Mouse (Mus musculus) hindbrain, embryonic 15.5 days (tissue): ENCODE data around the gene Gm43517. TPM values are rescaled to one million over a fixed set of nuclear protein-coding genes. Genes with fewer than 3 reads are reported as not detected.

Source experiments
- ATAC-seq: fragments of 200-750 bp; cut with Nextera tagmentation; 2 replicates; pipeline ENCODE4 v1.8.0; 2017; ENCODE audit warnings: low read depth, moderate number of reproducible peaks, moderate TSS enrichment; ENCODE audit not compliant: low FRiP score
- H3K27ac ChIP-seq: fragments of 300-500 bp; sonication (generic); replicated peaks from 2 replicates; pipeline ENCODE4 v1.5.1; 2015; ENCODE audit warnings: mild to moderate bottlenecking, inconsistent platforms
- H3K27me3 ChIP-seq: fragments of 300-500 bp; sonication (generic); 2 replicates; pipeline ENCODE4 v1.6.1; 2015; ENCODE audit warnings: control low read depth, inconsistent platforms
- H3K36me3 ChIP-seq: fragments of 300-500 bp; sonication (generic); 2 replicates; pipeline ENCODE4 v1.6.1; 2015; ENCODE audit warnings: control low read depth, inconsistent platforms
- H3K4me1 ChIP-seq: fragments of 300-500 bp; sonication (generic); replicated peaks from 2 replicates; pipeline ENCODE4 v1.6.1; 2015; ENCODE audit warnings: control low read depth, inconsistent platforms
- H3K4me2 ChIP-seq: fragments of 300-500 bp; sonication (generic); 2 replicates; pipeline ENCODE4 v1.6.1; 2015; ENCODE audit warnings: moderate library complexity, mild to moderate bottlenecking, inconsistent platforms
- H3K4me3 ChIP-seq: fragments of 300-500 bp; sonication (generic); 2 replicates; pipeline ENCODE4 v1.5.1; 2015; ENCODE audit warnings: mild to moderate bottlenecking, inconsistent platforms
- H3K9ac ChIP-seq: fragments of 300-500 bp; sonication (generic); 2 replicates; pipeline ENCODE4 v1.6.1; 2015; ENCODE audit warnings: inconsistent platforms
- H3K9me3 ChIP-seq: fragments of 300-500 bp; sonication (generic); 2 replicates; pipeline ENCODE4 v1.6.1; 2016; ENCODE audit warnings: control low read depth, inconsistent platforms
- WGBS: fragments of 180-500 bp; shearing (Covaris S2); methylation state at CpG from one replicate; pipeline ENCODE4 v1.1.7; 2015; 5-methylcytosine and 5-hydroxymethylcytosine counted together
- polyA plus RNA-seq: library from polyadenylated mRNA; unstranded; fragments of >200 nt; fragmentation: Nextera tagmentation; extraction: Ambion mirVana; gene quantifications from 2 replicates; pipeline ENCODE4 v1.2.1, GENCODE M21; 2015

Gene Gm43517
- polyA plus RNA-seq: not detected in 2 replicates

- H3K27ac ChIP-seq: no peak within 1 kb of the TSS
- no peaks in the 10 kb centered on the region for H3K9me3 ChIP-seq
- H3K9ac ChIP-seq: no peak within 1 kb of the TSS
- H3K4me1 ChIP-seq: peaks cover 10% of the 10 kb centered on the region
- H3K4me2 ChIP-seq: peak within 1 kb of the TSS; percentile 39
- under 1% methylated on average over 75 of the region's 75 CpGs for WGBS
- peak within 1 kb of the TSS; percentile 23; the same call in 1 of the 2 replicates for H3K4me3 ChIP-seq
- H3K36me3 ChIP-seq: no peaks in the 10 kb centered on the region
- peak; percentile 46 for ATAC-seq
- H3K27me3 ChIP-seq: peaks cover 62% of the 10 kb centered on the region
Measured at GRCm38 (mm10) chr12:49384876-49385630, at the start of gene Gm43517. Gm43517 (plus strand) TSS chr12:49385174.

DNA sequence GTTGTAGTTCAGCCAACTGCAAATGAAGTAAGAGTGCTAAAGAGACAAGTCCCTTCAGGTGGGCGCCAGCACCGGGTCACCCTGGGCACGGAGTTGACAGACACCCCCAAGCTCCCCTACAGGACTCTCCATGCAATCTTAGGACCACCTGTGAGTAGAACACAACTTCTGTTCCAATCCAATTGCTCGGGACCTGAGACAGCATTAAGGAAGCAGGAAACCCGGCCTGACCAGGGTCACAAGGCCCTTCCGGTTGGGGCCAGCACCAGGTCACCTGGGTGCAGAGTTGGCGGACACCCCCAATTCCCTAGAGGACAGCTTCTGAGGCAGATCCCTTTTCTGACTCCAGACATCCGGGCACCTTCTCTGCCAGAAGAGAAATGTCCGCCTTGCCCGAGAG, 35.3 kb upstream of the Gm43517 start:
- no peaks in the 10 kb centered on the region for H3K9me3 ChIP-seq
- no peak for ATAC-seq
- no peaks in the 10 kb centered on the region for H3K27me3 ChIP-seq
- H3K27ac ChIP-seq: no peak overlapping the region
- H3K36me3 ChIP-seq: no peaks in the 10 kb centered on the region
- H3K4me3 ChIP-seq: no peak overlapping the region
- H3K9ac ChIP-seq: no peak overlapping the region
- no peak overlapping the region for H3K4me2 ChIP-seq
- WGBS: 90% methylated on average over 10 of the region's 10 CpGs
- no peaks in the 10 kb centered on the region for H3K4me1 ChIP-seq

GRCm38 (mm10) chr12:49368931-49369330, 16.0 kb upstream of the Gm43517 start:
- WGBS: 61% methylated on average over 1 of the region's 1 CpGs

DNA sequence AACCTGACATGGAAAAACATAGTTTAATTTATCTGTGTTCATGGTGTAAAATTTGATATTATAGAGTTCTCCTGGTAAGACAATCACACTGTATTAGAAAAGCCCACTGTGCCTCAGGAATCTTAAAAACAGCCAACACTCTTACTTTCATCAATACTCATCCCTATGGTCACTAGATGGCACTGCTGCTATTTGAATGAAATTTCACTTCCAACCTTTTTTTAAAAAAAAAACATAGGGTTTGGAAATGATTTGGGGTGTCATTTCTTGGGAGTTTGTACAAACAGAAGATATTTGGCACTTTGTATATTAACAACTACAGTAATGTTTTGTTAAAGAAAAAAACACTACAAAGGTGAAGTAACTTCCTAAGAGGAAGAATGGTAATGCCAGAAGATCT, 12.8 kb upstream of the Gm43517 start:
- 0 out of 2 replicates have a peak, but pooled peaks cover 6% of the 10 kb centered on the region for H3K4me1 ChIP-seq
- H3K36me3 ChIP-seq: no peaks in the 10 kb centered on the region
- no peak overlapping the region for H3K27ac ChIP-seq
- H3K4me3 ChIP-seq: no peak overlapping the region
- no peak overlapping the region for H3K4me2 ChIP-seq
- no peak for ATAC-seq
- peaks cover 71% of the 10 kb centered on the region for H3K27me3 ChIP-seq
- H3K9me3 ChIP-seq: no peaks in the 10 kb centered on the region
- no peak overlapping the region for H3K9ac ChIP-seq

More at GRCm38 (mm10) chr12:49368931-49369330, 16.0 kb upstream of the Gm43517 start:
- no peak overlapping the region for H3K4me2 ChIP-seq
- 0 out of 2 replicates have a peak, but pooled peaks cover under 1% of the 10 kb centered on the region for H3K4me1 ChIP-seq
- H3K9me3 ChIP-seq: no peaks in the 10 kb centered on the region
- no peaks in the 10 kb centered on the region for H3K36me3 ChIP-seq
- no peak overlapping the region for H3K4me3 ChIP-seq
- peaks cover 45% of the 10 kb centered on the region for H3K27me3 ChIP-seq
- ATAC-seq: no peak
- no peak overlapping the region for H3K27ac ChIP-seq
- no peak overlapping the region for H3K9ac ChIP-seq

DNA sequence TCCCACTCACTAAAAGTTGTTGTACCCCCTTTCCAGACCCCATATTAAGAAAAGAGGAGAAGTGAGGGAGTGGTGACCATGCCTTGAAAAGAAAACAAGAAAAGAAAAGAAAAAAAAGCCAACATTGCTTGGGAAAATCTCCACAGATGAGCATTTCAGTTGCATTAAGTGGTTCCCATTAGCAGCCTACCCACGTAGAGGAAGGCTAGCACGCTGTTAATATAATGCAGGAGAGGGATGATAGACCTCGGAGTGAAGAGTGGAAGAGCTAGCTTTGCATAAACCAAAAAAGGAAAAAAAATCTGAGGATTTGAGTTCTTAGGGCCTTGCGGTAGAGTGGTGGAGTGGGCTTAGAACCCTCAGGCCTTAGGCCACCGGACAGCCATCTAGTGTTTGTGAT, 11.8 kb upstream of the Gm43517 start:
- WGBS: 4% methylated on average over 5 of the region's 5 CpGs
- Histone ChIP-seq H3K4me1 (0 out of 2 replicates have a peak, but pooled peaks cover 6% of the 10 kb centered on the region), H3K4me3 (no peak overlapping the region), H3K9me3 (no peaks in the 10 kb centered on the region), H3K36me3 (no peaks in the 10 kb centered on the region), H3K9ac (no peak overlapping the region), H3K4me2 (no peak overlapping the region), H3K27me3 (peaks cover 77% of the 10 kb centered on the region), H3K27ac (no peak overlapping the region)
- ATAC-seq: no peak

DNA sequence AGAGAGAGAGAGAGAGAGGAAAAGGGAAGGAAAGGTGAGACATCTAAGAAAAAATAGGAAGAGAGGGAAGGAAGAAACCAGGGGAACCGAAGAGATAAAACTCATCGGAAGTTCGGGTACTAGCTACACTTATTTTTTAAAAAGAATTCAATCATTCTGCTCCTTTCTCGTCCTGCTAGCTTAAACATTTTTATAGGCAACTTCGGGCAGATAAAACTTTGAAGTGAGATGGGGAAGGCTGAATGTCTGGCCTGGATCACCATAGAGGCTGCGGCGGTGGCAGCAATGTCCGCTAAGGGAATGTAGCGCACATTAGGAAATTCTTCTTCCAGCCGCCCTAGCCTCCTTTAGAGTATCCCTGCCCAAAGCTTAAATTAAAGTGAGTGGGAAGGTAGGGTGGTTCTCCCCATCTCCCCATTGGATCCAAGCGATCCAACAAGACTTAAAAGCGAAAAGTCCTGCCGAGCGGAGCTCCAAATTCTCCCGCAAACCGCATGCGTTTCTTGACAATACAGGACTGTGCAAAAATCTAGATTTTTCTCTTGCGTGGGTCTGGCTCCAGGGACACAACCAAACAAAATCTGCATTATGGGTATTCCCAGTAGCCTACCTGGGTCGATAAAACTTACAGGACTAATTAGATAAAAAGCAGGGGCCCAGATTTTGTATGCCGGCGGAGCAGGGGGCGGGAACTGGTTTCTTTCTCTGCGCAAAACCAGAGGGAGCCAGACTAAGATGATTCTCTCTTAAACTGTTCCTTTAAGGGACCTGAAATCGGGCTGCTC, 11.0 kb upstream of the Gm43517 start:
- Histone ChIP-seq H3K36me3 (no peaks in the 10 kb centered on the region), H3K9ac (no peak overlapping the region), H3K4me1 (0 out of 2 replicates have a peak, but pooled peaks cover 6% of the 10 kb centered on the region), H3K27me3 (peaks cover 85% of the 10 kb centered on the region), H3K27ac (no peak overlapping the region), H3K4me3 (peak overlapping the region; percentile 18), H3K4me2 (peak overlapping the region; percentile 46), H3K9me3 (no peaks in the 10 kb centered on the region)
- ATAC-seq: 0 out of 2 replicates have a peak, but pooled peaks have one; percentile 17
- 1% methylated on average over 24 of the region's 24 CpGs for WGBS

- Histone ChIP-seq H3K4me1 (0 out of 2 replicates have a peak, but pooled peaks cover 6% of the 10 kb centered on the region), H3K4me3 (peak overlapping the region; percentile 18), H3K9ac (no peak overlapping the region), H3K27me3 (peaks cover 85% of the 10 kb centered on the region), H3K27ac (no peak overlapping the region), H3K36me3 (no peaks in the 10 kb centered on the region), H3K9me3 (no peaks in the 10 kb centered on the region), H3K4me2 (peak overlapping the region; percentile 46)
- whole genome bisulfite sequencing: 1% methylated on average over 14 of the region's 14 CpGs
- 0 out of 2 replicates have a peak, but pooled peaks have one; percentile 16 for ATAC-seq
Measured at GRCm38 (mm10) chr12:49374606-49374995, 10.4 kb upstream of the Gm43517 start.

GRCm38 (mm10) chr12:49375427-49376317, 9.3 kb upstream of the Gm43517 start:
- peaks cover 86% of the 10 kb centered on the region for H3K27me3 ChIP-seq
- no peak overlapping the region for H3K9ac ChIP-seq
- no peak overlapping the region for H3K4me2 ChIP-seq
- ATAC-seq: no peak
- no peaks in the 10 kb centered on the region for H3K9me3 ChIP-seq
- H3K4me3 ChIP-seq: no peak overlapping the region
- H3K36me3 ChIP-seq: no peaks in the 10 kb centered on the region
- H3K4me1 ChIP-seq: 0 out of 2 replicates have a peak, but pooled peaks cover 6% of the 10 kb centered on the region
- 2% methylated on average over 15 of the region's 15 CpGs for WGBS
- no peak overlapping the region for H3K27ac ChIP-seq

GRCm38 (mm10) chr12:49376318-49376992, 8.5 kb upstream of the Gm43517 start:
- peaks cover 85% of the 10 kb centered on the region for H3K27me3 ChIP-seq
- no peaks in the 10 kb centered on the region for H3K9me3 ChIP-seq
- H3K4me1 ChIP-seq: 0 out of 2 replicates have a peak, but pooled peaks cover 6% of the 10 kb centered on the region
- H3K36me3 ChIP-seq: no peaks in the 10 kb centered on the region
- ATAC-seq: no peak
- WGBS: 1% methylated on average over 19 of the region's 19 CpGs
- no peak overlapping the region for H3K4me2 ChIP-seq
- H3K9ac ChIP-seq: no peak overlapping the region
- no peak overlapping the region for H3K27ac ChIP-seq
- H3K4me3 ChIP-seq: no peak overlapping the region

DNA sequence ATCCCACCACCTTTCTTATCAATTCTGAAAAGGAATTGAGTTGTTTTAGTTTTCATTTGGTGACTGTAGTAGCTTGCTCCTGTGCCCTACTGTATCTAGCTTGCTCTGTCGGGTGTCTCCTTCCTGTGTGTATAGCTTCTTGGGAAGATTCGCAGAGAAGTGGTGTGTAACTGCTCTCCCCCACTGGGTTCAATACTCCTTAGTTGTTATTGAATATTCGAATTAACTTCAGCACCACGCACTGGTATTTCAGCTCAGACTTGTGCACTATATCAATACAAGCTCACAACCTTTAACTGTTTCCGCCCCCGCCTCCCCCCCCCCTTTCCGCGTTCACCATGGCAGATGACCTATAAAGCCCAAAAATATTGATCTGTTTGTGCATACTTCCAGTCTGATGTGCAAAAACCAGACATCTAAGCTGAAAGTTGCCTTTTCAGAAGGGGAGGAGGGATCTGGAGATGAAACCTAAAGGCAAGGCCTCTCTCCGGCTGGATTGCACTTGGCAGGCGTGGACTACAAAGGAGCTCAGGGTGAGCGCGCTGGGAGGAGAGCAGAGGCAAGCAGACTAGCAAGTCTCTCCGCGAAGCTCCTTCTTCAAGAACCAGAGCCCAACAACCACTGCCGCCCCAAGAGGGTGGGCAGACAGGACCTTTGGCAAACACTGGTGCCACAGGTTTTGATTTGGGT, 7.5 kb upstream of the Gm43517 start:
- no peak for ATAC-seq
- Histone ChIP-seq H3K4me3 (no peak overlapping the region), H3K36me3 (no peaks in the 10 kb centered on the region), H3K27ac (no peak overlapping the region), H3K27me3 (peaks cover 88% of the 10 kb centered on the region), H3K4me1 (0 out of 2 replicates have a peak, but pooled peaks cover 6% of the 10 kb centered on the region), H3K9ac (no peak overlapping the region), H3K9me3 (no peaks in the 10 kb centered on the region), H3K4me2 (no peak overlapping the region)
- under 1% methylated on average over 15 of the region's 15 CpGs for WGBS
